Mouse (Mus musculus) testis, adult 2 months (tissue): ENCODE measurements around the gene Ubl5. TPM values are rescaled to one million over a fixed set of nuclear protein-coding genes. Genes with fewer than 3 reads are reported as not detected.

Experiments
- H3K27ac ChIP-seq: fragments of 200-500 bp; 2 replicates; pipeline ENCODE4 v1.5.1; 2012; ENCODE audit warnings: low read depth, low read length; ENCODE audit not compliant: control insufficient read depth, insufficient read depth
- H3K27me3 ChIP-seq: fragments of 200-500 bp; 2 replicates; pipeline ENCODE4 v1.6.1; 2012; ENCODE audit warnings: mild to moderate bottlenecking, low read length, moderate library complexity; ENCODE audit not compliant: control insufficient read depth, insufficient read depth
- H3K36me3 ChIP-seq: fragments of 200-500 bp; 2 replicates; pipeline ENCODE4 v1.6.1; 2012; ENCODE audit warnings: mild to moderate bottlenecking, low read length; ENCODE audit not compliant: control insufficient read depth, insufficient read depth
- H3K4me1 ChIP-seq: fragments of 200-500 bp; 2 replicates; pipeline ENCODE4 v1.6.1; 2012; ENCODE audit warnings: low read length; ENCODE audit not compliant: control insufficient read depth, insufficient read depth
- H3K4me3 ChIP-seq: fragments of 200-500 bp; 2 replicates; pipeline ENCODE4 v1.5.1; 2012; ENCODE audit warnings: low read depth, mild to moderate bottlenecking, low read length, moderate library complexity, mixed read lengths; ENCODE audit not compliant: control insufficient read depth
- CTCF ChIP-seq: fragments of 200-500 bp; IDR thresholded peaks from 2 replicates; pipeline ENCODE4 v1.5.1; 2012; ENCODE audit warnings: low read depth, mild to moderate bottlenecking, inconsistent platforms, low read length, moderate library complexity; ENCODE audit not compliant: control insufficient read depth, insufficient read depth, insufficient replicate concordance
- POLR2A ChIP-seq: fragments of 200-500 bp; IDR thresholded peaks from 2 replicates; pipeline ENCODE4 v1.6.1; 2012; ENCODE audit warnings: low read depth, mild to moderate bottlenecking, inconsistent platforms, low read length, moderate library complexity; ENCODE audit not compliant: control insufficient read depth
- polyA plus RNA-seq: library from polyadenylated mRNA; depleted of rRNA; stranded (reverse); fragments of >200 nt; gene quantifications from 2 replicates; pipeline ENCODE4 v1.2.3, GENCODE M21; 2012

Gene Ubl5
- polyA plus RNA-seq, 1 experiment, result 175 TPM

GRCm38 (mm10) chr9:20657546-20657945 is 14.9 kb downstream of the Ubl5 start:
- Histone ChIP-seq H3K27ac (no peak overlapping the region), H3K36me3 (peaks cover 2% of the 10 kb centered on the region; the same call in 1 of the 2 replicates), H3K27me3 (no peaks in the 10 kb centered on the region), H3K4me1 (no peaks in the 10 kb centered on the region; the same call in 1 of the 2 replicates), H3K4me3 (no peak overlapping the region)
- TF ChIP-seq POLR2A (no peak), CTCF (no peak)

GRCm38 (mm10) chr9:20662325-20662724 is 19.6 kb downstream of the Ubl5 start:
- H3K27ac ChIP-seq, result no peak overlapping the region
- H3K4me1 ChIP-seq, result peaks cover 3% of the 10 kb centered on the region
- TF ChIP-seq CTCF, result peak; percentile 64; the same call in 1 of the 2 replicates
- no peak for TF ChIP-seq POLR2A
- H3K36me3 ChIP-seq, result peaks cover 2% of the 10 kb centered on the region; the same call in 1 of the 2 replicates
- H3K27me3 ChIP-seq, result no peaks in the 10 kb centered on the region
- H3K4me3 ChIP-seq, result peak overlapping the region; percentile 69

- Histone ChIP-seq H3K4me3 (no peak overlapping the region), H3K27ac (no peak overlapping the region), H3K36me3 (no peaks in the 10 kb centered on the region; the same call in 1 of the 2 replicates), H3K4me1 (peaks cover 3% of the 10 kb centered on the region), H3K27me3 (no peaks in the 10 kb centered on the region)
- TF ChIP-seq POLR2A (no peak), CTCF (no peak)
Measured at GRCm38 (mm10) chr9:20662874-20663273, 20.2 kb downstream of the Ubl5 start.

DNA sequence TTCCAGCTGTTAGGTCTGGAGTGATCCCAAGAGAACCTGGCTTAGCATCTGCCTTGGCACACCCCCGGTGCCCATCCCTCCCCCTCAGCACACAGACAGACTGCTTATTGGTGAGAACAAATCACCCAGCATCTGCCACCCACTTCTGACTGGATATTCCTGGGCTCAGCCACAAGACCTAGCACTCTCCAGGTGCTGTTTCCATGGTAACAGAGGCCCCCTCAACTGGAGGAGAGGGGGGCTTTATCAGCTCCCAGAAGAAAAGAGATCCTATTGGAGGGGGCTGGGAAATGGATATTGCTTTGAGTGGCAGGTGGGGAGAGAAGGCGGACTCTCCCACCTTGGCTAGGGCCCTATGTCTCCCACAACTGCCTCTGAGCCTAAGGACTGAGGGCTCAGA is 21.3 kb downstream of the Ubl5 start:
- no peaks in the 10 kb centered on the region for H3K27me3 ChIP-seq
- H3K27ac ChIP-seq, result no peak overlapping the region
- H3K36me3 ChIP-seq, result no peaks in the 10 kb centered on the region; the same call in 1 of the 2 replicates
- TF ChIP-seq CTCF (no peak), POLR2A (no peak)
- peaks cover 12% of the 10 kb centered on the region for H3K4me1 ChIP-seq
- H3K4me3 ChIP-seq, result no peak overlapping the region

DNA sequence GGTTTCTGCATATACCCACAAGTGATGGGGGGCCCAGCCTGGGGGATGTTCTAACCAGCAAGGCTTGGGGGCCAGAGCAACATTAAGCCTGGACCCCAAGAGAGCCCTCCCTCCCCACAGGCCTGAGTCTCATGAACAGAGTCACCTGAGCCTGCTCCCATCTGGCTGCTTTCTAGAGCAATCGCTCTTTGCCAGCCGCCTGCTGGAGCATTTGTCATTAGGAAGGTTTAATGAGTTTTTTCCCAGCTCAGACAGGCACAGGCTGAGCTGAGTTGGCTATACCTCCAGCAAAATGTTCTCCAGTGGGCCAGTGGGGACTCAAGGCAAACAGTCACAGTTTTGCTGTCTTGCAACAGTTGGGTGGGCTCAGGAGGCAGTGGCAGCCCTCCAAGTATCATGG is 21.7 kb downstream of the Ubl5 start:
- Histone ChIP-seq H3K27ac (no peak overlapping the region), H3K36me3 (no peaks in the 10 kb centered on the region; the same call in 1 of the 2 replicates), H3K4me3 (no peak overlapping the region), H3K4me1 (peaks cover 12% of the 10 kb centered on the region), H3K27me3 (no peaks in the 10 kb centered on the region)
- TF ChIP-seq CTCF, result no peak
- no peak for TF ChIP-seq POLR2A

DNA sequence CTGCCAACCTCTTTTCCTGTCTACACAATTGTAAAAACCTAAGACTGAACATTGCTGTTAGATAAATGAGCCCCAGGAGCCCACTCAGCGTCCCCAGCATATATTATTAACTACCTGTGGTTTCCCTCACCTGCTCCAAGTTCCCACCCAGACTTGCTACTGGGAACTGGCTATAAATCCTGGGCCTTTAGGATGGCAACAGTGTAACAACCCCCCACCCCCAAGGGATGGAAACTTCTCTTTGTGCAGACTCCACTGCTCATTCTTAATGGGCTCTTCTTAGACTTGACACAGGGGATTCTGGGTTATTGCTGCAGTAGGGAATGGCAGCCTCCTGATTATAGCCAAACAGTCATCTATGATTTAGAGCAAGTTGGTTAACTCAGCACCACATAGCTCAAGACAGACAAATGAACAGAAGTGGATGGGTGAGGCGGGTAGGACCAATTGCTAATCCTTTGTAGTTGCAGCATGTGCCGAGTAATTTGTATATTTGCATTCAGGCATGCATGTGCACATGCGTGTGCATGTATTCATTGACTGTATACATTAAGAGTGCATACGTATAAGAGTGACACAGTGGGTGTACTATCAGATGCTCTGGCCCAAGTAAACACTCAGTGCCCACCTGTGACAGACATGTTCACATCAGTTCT is 22.4 kb downstream of the Ubl5 start:
- no peak for TF ChIP-seq CTCF
- no peak for TF ChIP-seq POLR2A
- Histone ChIP-seq H3K27me3 (no peaks in the 10 kb centered on the region), H3K36me3 (no peaks in the 10 kb centered on the region; the same call in 1 of the 2 replicates), H3K4me3 (no peak overlapping the region), H3K27ac (no peak overlapping the region), H3K4me1 (peaks cover 12% of the 10 kb centered on the region)

- no peaks in the 10 kb centered on the region; the same call in 1 of the 2 replicates for H3K36me3 ChIP-seq
- H3K4me3 ChIP-seq, result no peak overlapping the region
- H3K27me3 ChIP-seq, result no peaks in the 10 kb centered on the region
- TF ChIP-seq POLR2A, result no peak
- TF ChIP-seq CTCF, result no peak
- H3K27ac ChIP-seq, result no peak overlapping the region
- peaks cover 12% of the 10 kb centered on the region for H3K4me1 ChIP-seq
Measured at GRCm38 (mm10) chr9:20665925-20666324, 23.2 kb downstream of the Ubl5 start.
